Mouse (Mus musculus) thymus, adult 2 months (tissue): Measurements from ENCODE around the gene Usb1.

ENCODE experiments used
- CTCF ChIP-seq: fragments of 200-500 bp; IDR thresholded peaks from 2 replicates; pipeline ENCODE4 v1.5.1; 2012; ENCODE audit warnings: mild to moderate bottlenecking, control low read depth, low read length, moderate library complexity, borderline replicate concordance; ENCODE audit not compliant: control insufficient read depth, poor library complexity, insufficient read depth; ENCODE audit errors: extremely low read depth
- POLR2A ChIP-seq: fragments of 200-500 bp; IDR thresholded peaks from 2 replicates; pipeline ENCODE4 v1.6.1; 2012; ENCODE audit warnings: mild to moderate bottlenecking, low read length, control low read depth, moderate library complexity; ENCODE audit not compliant: control insufficient read depth, poor library complexity, insufficient read depth; ENCODE audit errors: extremely low read depth

DNA sequence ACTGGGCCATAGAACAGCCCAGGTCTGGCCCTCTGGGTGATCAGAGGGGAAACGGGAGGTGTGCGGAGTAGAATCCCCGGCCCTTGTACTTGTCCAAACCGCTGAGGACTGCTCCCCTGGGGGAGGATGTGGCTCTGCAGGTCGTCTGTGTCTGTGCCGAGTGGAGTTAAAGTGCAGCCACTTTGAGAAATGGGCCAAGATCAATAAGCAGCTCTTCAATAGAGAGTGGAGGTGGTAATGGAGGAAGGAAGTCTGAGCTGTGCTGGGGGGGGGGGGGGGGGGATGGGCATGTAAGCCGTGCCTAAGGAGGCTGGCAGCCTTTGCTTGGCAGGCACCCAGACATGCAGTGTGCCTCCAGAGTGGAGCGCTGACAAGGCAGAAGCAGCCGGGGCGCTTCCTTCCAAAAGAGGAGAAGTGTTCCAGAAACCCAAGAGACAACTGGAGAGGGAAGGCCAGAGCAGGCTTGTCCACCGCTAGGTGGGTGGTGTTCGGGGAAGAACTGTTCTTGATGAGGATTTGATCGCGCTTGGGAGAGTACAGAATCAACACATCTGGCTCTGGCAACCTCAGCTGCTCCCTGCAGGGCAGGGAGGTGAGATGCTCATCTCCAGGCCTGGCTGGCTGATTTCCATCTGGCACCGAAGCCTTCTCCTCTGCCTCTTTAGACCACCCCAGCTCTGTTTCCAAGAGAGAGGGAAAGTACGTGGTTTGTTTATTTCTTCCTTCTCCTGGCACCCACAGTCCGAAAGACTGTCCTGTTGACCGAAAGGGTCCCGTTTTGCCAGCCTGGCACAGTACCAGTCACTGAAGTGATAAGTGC is 16.9 kb downstream of the Usb1 start:
- TF ChIP-seq CTCF (no peak), POLR2A (no peak)
